Mouse (Mus musculus) gastrocnemius, postnatal 4 days (tissue): Measurements from ENCODE around the gene Hsd17b3. TPM values are rescaled to one million over a fixed set of nuclear protein-coding genes. Genes with fewer than 3 reads are reported as not detected.

Experiments used
- DNase-seq, 2 experiments: peaks; one replicate each; pipeline ENCODE4 v3.0.0; 2021 to 2022; ENCODE audit warnings: low spot score in 2 of 2, mixed read lengths in 2 of 2
- long read RNA-seq, 2 experiments: library from polyadenylated mRNA; stranded (forward); transcript quantifications; one replicate each; pipeline ENCODE4 v2.0.0; 2021
- total RNA-seq, 2 experiments: library from RNA; stranded (reverse); gene quantifications; 2 replicates each; pipeline ENCODE4 v1.2.3; 2021

The Hsd17b3 gene
- not detected for total RNA-seq
- long read RNA-seq, experiment 1: 0 reads
- long read RNA-seq, experiment 2: 0 reads

GRCm38 (mm10) chr13:64089130-64089529 is at the start of gene Hsd17b3:
TSS of gene Hsd17b3 (minus strand) at chr13:64089230.
- no peak for DNase-seq

GRCm38 (mm10) chr13:64129616-64130375 is 40.8 kb upstream of the Hsd17b3 start:
- DNase-seq: peak in 1 of 2 experiments; percentile 31

- DNase-seq: peak; percentile 50 to 67
These were observed 40.0 kb upstream of the Hsd17b3 start, which contains the start of gene Slc35d2 for GRCm38 (mm10) chr13:64128858-64129615. TSS of gene Slc35d2 (minus strand) at chr13:64129368.

- no peak for DNase-seq
These were observed 37.3 kb upstream of the Hsd17b3 start for GRCm38 (mm10) chr13:64126316-64126715.

- DNase-seq: no peak
These were observed 35.9 kb upstream of the Hsd17b3 start for GRCm38 (mm10) chr13:64124886-64125285.

GRCm38 (mm10) chr13:64123491-64124188 is 34.6 kb upstream of the Hsd17b3 start:
- DNase-seq: no peak

GRCm38 (mm10) chr13:64120760-64121159 is 31.7 kb upstream of the Hsd17b3 start:
- no peak for DNase-seq

- DNase-seq: no peak
These were observed 28.4 kb upstream of the Hsd17b3 start for GRCm38 (mm10) chr13:64117442-64117841.

- no peak for DNase-seq
These were observed 21.4 kb upstream of the Hsd17b3 start for GRCm38 (mm10) chr13:64110421-64110820.

GRCm38 (mm10) chr13:64108381-64108850 is 19.4 kb upstream of the Hsd17b3 start:
- no peak for DNase-seq

- DNase-seq: no peak
These were observed 18.5 kb upstream of the Hsd17b3 start for GRCm38 (mm10) chr13:64107535-64107934.

GRCm38 (mm10) chr13:64107105-64107504 is 18.1 kb upstream of the Hsd17b3 start:
- DNase-seq: no peak

GRCm38 (mm10) chr13:64105690-64106089 is 16.7 kb upstream of the Hsd17b3 start:
- no peak for DNase-seq

- DNase-seq: no peak
These were observed 11.2 kb upstream of the Hsd17b3 start for GRCm38 (mm10) chr13:64100186-64100585.

- DNase-seq: no peak
These were observed 10.0 kb upstream of the Hsd17b3 start for GRCm38 (mm10) chr13:64098992-64099391.

- peak; percentile 41 to 65 for DNase-seq
These were observed 4.3 kb upstream of the Hsd17b3 start for GRCm38 (mm10) chr13:64093341-64093740.

GRCm38 (mm10) chr13:64092752-64093151 is 3.7 kb upstream of the Hsd17b3 start:
- no peak for DNase-seq

- DNase-seq: no peak
These were observed 3.1 kb upstream of the Hsd17b3 start for GRCm38 (mm10) chr13:64092141-64092540.

GRCm38 (mm10) chr13:64091006-64091405 is 2.0 kb upstream of the Hsd17b3 start:
- no peak for DNase-seq

- DNase-seq: no peak
These were observed 1.2 kb upstream of the Hsd17b3 start for GRCm38 (mm10) chr13:64090278-64090677.

- no peak for DNase-seq
These were observed 973 bp downstream of the Hsd17b3 start for GRCm38 (mm10) chr13:64088057-64088456.
